Mouse (Mus musculus) mesoderm, embryonic 11.5 days (tissue): Measurements from ENCODE around the gene Alyref.
"Not testable (repeated sequence)": the region's sequence is repeated elsewhere in the genome, so short reads cannot be mapped to it uniquely, and the experiment has no call there.

Experiments used
- DNase-seq: peaks from one replicate; pipeline ENCODE4 v3.0.0-alpha.2; 2012; ENCODE audit warnings: low read depth, low spot score

The Alyref gene

GRCm38 (mm10) chr11:120575046-120575445 is 23.1 kb downstream of the Alyref start:
- no peak for DNase-seq

GRCm38 (mm10) chr11:120574278-120574600 is 23.9 kb downstream of the Alyref start:
- no peak for DNase-seq

GRCm38 (mm10) chr11:120573585-120574277 is 24.4 kb downstream of the Alyref start:
- DNase-seq = no peak

GRCm38 (mm10) chr11:120572752-120573584 is 25.2 kb downstream of the Alyref start, which contains the start of gene P4hb:
TSS of gene P4hb (minus strand) at chr11:120573253.
- peak; percentile 100 for DNase-seq

GRCm38 (mm10) chr11:120572417-120572751 is 25.8 kb downstream of the Alyref start:
- DNase-seq = peak; percentile 43

- DNase-seq = no peak
Measured at GRCm38 (mm10) chr11:120571754-120572416, 26.3 kb downstream of the Alyref start.

GRCm38 (mm10) chr11:120571122-120571521 is 27.0 kb downstream of the Alyref start:
- no peak for DNase-seq

- no peak for DNase-seq
Measured at GRCm38 (mm10) chr11:120568324-120568723, 29.8 kb downstream of the Alyref start.

- DNase-seq = no peak
Measured at GRCm38 (mm10) chr11:120565114-120565513, 33.1 kb downstream of the Alyref start.

- DNase-seq = no peak
Measured at GRCm38 (mm10) chr11:120562949-120563348, 35.2 kb downstream of the Alyref start.

- no peak for DNase-seq
Measured at GRCm38 (mm10) chr11:120560952-120561728, 37.0 kb downstream of the Alyref start.

- not testable (repeated sequence) for DNase-seq
Measured at GRCm38 (mm10) chr11:120558843-120559242, 39.3 kb downstream of the Alyref start.

GRCm38 (mm10) chr11:120555260-120555659 is 42.9 kb downstream of the Alyref start:
- no peak for DNase-seq

GRCm38 (mm10) chr11:120554834-120555233 is 43.3 kb downstream of the Alyref start:
- DNase-seq = no peak

- no peak for DNase-seq
Measured at GRCm38 (mm10) chr11:120552736-120553135, 45.4 kb downstream of the Alyref start.

GRCm38 (mm10) chr11:120550810-120551440 is 47.2 kb downstream of the Alyref start, which contains the start of gene Ppp1r27:
TSS of gene Ppp1r27 (minus strand) at chr11:120551132.
- DNase-seq = no peak

GRCm38 (mm10) chr11:120549986-120550809 is 48.0 kb downstream of the Alyref start:
- no peak for DNase-seq

- peak; percentile 92 for DNase-seq
Measured at GRCm38 (mm10) chr11:120549168-120549945, 48.8 kb downstream of the Alyref start, which contains the start of gene Mcrip1. TSS of gene Mcrip1 (minus strand) at chr11:120549727.

GRCm38 (mm10) chr11:120548786-120549167 is 49.4 kb downstream of the Alyref start:
- no peak for DNase-seq
